Mouse (Mus musculus) spleen, adult 2 months (tissue): Measurements from ENCODE around the gene Cacng7. TPM values are rescaled to one million over a fixed set of nuclear protein-coding genes. Genes with fewer than 3 reads are reported as not detected.
A peak's percentile ranks its signal among the peaks of the same experiment; 100 is the strongest.

ENCODE experiments used
- DNase-seq, 2 experiments: peaks; one replicate each; pipeline versions ENCODE4 v3.0.0 to v3.0.0-alpha.2; 2012 to 2021; ENCODE audit warnings: low spot score in 2 of 2, low read depth in 1 of 2
- H3K27ac ChIP-seq: fragments of 200-500 bp; 2 replicates; pipeline ENCODE4 v1.5.1; 2012; ENCODE audit warnings: low read length, inconsistent platforms; ENCODE audit not compliant: insufficient read depth
- H3K27me3 ChIP-seq: fragments of 200-500 bp; 2 replicates; pipeline ENCODE4 v1.6.1; 2012; ENCODE audit warnings: mild to moderate bottlenecking, moderate library complexity, low read length, inconsistent platforms; ENCODE audit not compliant: control insufficient read depth, insufficient read depth
- H3K36me3 ChIP-seq: fragments of 200-500 bp; 2 replicates; pipeline ENCODE4 v1.6.1; 2012; ENCODE audit warnings: mild to moderate bottlenecking, low read length, inconsistent platforms; ENCODE audit not compliant: control insufficient read depth, insufficient read depth
- H3K4me1 ChIP-seq: fragments of 200-500 bp; 2 replicates; pipeline ENCODE4 v1.6.1; 2011; ENCODE audit warnings: inconsistent platforms; ENCODE audit not compliant: control insufficient read depth, insufficient read depth, insufficient read length
- H3K4me3 ChIP-seq: fragments of 200-500 bp; 2 replicates; pipeline ENCODE4 v1.5.1; 2011; ENCODE audit warnings: mild to moderate bottlenecking, inconsistent platforms; ENCODE audit not compliant: insufficient read depth, insufficient read length; ENCODE audit errors: extremely low read depth
- CTCF ChIP-seq: fragments of 200-500 bp; IDR thresholded peaks from 2 replicates; pipeline ENCODE4 v1.5.1; 2011; ENCODE audit warnings: mild to moderate bottlenecking, inconsistent platforms; ENCODE audit not compliant: insufficient read depth, insufficient read length, insufficient replicate concordance; ENCODE audit errors: extremely low read depth
- POLR2A ChIP-seq: fragments of 200-500 bp; IDR thresholded peaks from 2 replicates; pipeline ENCODE4 v1.6.1; 2011; ENCODE audit warnings: low read depth, low read length, inconsistent platforms
- WGBS: fragments of 180-500 bp; shearing (Covaris S2); methylation state at CpG from one replicate; pipeline ENCODE4 v1.1.7; 2018; 5-methylcytosine and 5-hydroxymethylcytosine counted together
- polyA plus RNA-seq: library from polyadenylated mRNA; depleted of rRNA; stranded (reverse); fragments of >200 nt; gene quantifications from 2 replicates; pipeline ENCODE4 v1.2.3, GENCODE M21; 2012

The Cacng7 gene
- polyA plus RNA-seq, 1 experiment, result 1.1 TPM

DNA sequence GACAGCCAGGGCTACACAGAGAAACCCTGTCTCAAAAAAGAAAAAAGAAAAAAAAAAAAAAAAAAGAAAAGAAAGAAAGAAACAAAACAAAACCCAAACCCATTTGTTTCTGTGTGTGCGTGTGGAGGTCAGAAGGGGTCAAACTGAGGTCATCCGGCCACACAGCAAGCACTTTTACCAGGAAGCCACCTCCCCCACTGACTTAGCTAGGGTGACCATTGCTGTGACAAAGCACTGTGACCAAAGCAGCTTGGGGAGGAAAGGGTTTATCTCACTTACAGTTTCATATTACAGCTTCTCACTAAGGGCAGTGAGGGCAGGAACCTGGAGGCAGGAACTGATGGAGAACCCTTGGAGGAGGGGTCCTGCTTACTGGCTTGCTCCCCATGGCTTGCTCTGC lies 39.6 kb downstream of the Cacng7 start:
- H3K27me3 ChIP-seq, result 0 out of 2 replicates have a peak, but pooled peaks cover 2% of the 10 kb centered on the region
- no peak for DNase-seq
- no peaks in the 10 kb centered on the region for H3K4me1 ChIP-seq
- TF ChIP-seq CTCF (no peak), POLR2A (no peak)
- no peak overlapping the region for H3K4me3 ChIP-seq
- 87% methylated on average over 2 of the region's 2 CpGs for WGBS
- H3K36me3 ChIP-seq, result no peaks in the 10 kb centered on the region
- H3K27ac ChIP-seq, result no peak overlapping the region

DNA sequence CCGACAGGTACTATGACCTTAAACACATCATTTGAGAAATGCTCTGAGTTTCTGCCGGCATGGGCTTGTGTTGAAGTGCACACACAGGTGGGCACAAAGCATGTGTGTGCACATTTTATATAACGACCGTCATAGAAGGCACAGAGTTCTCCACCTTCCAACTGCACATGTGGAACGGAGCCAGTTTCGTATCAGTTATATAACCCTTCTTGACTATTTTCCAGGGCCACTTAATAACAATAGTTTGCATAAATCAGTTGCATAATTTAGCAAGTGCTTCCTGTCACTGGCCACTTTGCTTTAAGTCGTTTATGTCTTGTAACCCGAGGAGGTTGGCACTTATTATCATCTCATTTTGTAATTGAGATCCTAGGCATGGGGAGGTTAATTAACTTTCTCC lies 41.0 kb downstream of the Cacng7 start:
- Histone ChIP-seq H3K36me3 (no peaks in the 10 kb centered on the region), H3K27me3 (no peaks in the 10 kb centered on the region), H3K27ac (no peak overlapping the region), H3K4me1 (no peaks in the 10 kb centered on the region), H3K4me3 (no peak overlapping the region)
- TF ChIP-seq POLR2A (no peak), CTCF (no peak)
- no peak for DNase-seq
- 74% methylated on average over 8 of the region's 8 CpGs for WGBS

GRCm38 (mm10) chr7:3376831-3377230 lies 44.1 kb downstream of the Cacng7 start:
- no peaks in the 10 kb centered on the region for H3K27me3 ChIP-seq
- no peak overlapping the region for H3K4me3 ChIP-seq
- no peak overlapping the region for H3K27ac ChIP-seq
- H3K4me1 ChIP-seq, result no peaks in the 10 kb centered on the region
- WGBS, result 51% methylated on average over 4 of the region's 4 CpGs
- TF ChIP-seq CTCF, result peak; percentile 27; the same call in 1 of the 2 replicates
- no peak for TF ChIP-seq POLR2A
- H3K36me3 ChIP-seq, result no peaks in the 10 kb centered on the region
- DNase-seq, result peak in 1 of 2 experiments; percentile 23

- Histone ChIP-seq H3K36me3 (no peaks in the 10 kb centered on the region), H3K4me1 (no peaks in the 10 kb centered on the region), H3K27ac (no peak overlapping the region), H3K27me3 (no peaks in the 10 kb centered on the region), H3K4me3 (no peak overlapping the region)
- no peak for TF ChIP-seq CTCF
- no peak for TF ChIP-seq POLR2A
- DNase-seq, result no peak
- WGBS, result 84% methylated on average over 9 of the region's 9 CpGs
These were observed 49.4 kb downstream of the Cacng7 start for GRCm38 (mm10) chr7:3382123-3382522.

GRCm38 (mm10) chr7:3384807-3385319 lies 52.1 kb downstream of the Cacng7 start:
- Histone ChIP-seq H3K27ac (no peak overlapping the region), H3K4me3 (no peak overlapping the region), H3K27me3 (no peaks in the 10 kb centered on the region), H3K36me3 (no peaks in the 10 kb centered on the region), H3K4me1 (no peaks in the 10 kb centered on the region)
- TF ChIP-seq POLR2A, result no peak
- TF ChIP-seq CTCF, result no peak
- DNase-seq, result no peak
- 93% methylated on average over 5 of the region's 5 CpGs for WGBS

DNA sequence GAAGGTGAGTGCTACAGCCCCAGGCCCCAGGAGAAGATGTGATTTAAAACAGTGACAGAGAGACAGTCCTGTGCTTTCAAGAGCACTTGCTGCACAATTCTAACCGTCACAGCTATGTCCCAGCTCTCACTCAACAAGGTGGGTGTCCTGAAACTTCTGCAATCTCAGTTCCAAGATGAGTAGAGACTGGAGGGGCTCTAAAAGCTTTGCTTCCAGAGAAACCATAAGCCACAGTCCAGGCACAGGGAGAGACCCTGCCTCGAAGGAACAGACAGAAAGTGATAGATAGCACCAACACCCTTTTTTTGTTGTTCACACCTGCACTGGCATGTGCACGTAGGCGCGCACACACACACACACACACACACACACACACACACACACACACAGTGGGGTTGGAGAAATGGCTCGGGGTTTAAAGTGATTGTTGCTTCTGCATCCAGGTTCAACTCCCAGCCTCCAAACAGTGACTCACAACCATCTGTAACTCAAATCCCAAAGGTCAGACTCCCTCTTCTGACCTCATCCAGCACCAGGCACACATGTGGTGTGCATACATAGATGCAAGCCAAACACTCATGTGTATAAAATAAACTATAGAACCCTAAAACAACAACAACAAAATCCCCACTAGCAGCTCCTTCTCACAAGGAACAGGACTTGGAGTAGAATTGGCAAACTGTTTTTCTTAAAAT lies 53.4 kb downstream of the Cacng7 start:
- TF ChIP-seq POLR2A (no peak), CTCF (no peak)
- Histone ChIP-seq H3K27ac (no peak overlapping the region), H3K36me3 (no peaks in the 10 kb centered on the region), H3K4me1 (no peaks in the 10 kb centered on the region), H3K27me3 (no peaks in the 10 kb centered on the region), H3K4me3 (no peak overlapping the region)
- WGBS, result 77% methylated on average over 6 of the region's 6 CpGs
- DNase-seq, result no peak

- WGBS, result 90% methylated on average over 18 of the region's 18 CpGs
- H3K4me1 ChIP-seq, result no peaks in the 10 kb centered on the region
- H3K4me3 ChIP-seq, result no peak overlapping the region
- no peaks in the 10 kb centered on the region for H3K36me3 ChIP-seq
- H3K27ac ChIP-seq, result no peak overlapping the region
- TF ChIP-seq POLR2A (no peak), CTCF (no peak)
- H3K27me3 ChIP-seq, result no peaks in the 10 kb centered on the region
- no peak for DNase-seq
These were observed 55.0 kb downstream of the Cacng7 start for GRCm38 (mm10) chr7:3387761-3388160.
